ENCODE assay signal across 16 mouse cellular contexts in genomic region chr4:129951359-129951821, GRCm38 (mm10). TPM values are rescaled to one million over a fixed set of nuclear protein-coding genes. Genes with fewer than 3 reads are reported as not detected.
A peak's percentile ranks its signal among the peaks of the same experiment; 100 is the strongest.
DNase-seq lines count a peak whose midpoint lies in the region; ATAC-seq lines count a peak whose summit lies in the region.
"Had no signal": no experiment of that assay in that cellular context is flagged by ENCODE, and none has a peak within 500 bp of the region (broad histone marks: within the 10 kb centered on the region; RNA-seq: fewer than 3 reads in every experiment).

No protein-coding gene starts in this region.

- no peaks in the 10 kb centered on the region for H3K9me3 ChIP-seq in midbrain, embryonic 15.5 days
- H3K9me3 ChIP-seq: forebrain, embryonic 15.5 days; limb, embryonic 15.5 days had no signal

- H3K4me3 ChIP-seq in midbrain, embryonic 15.5 days: no peak overlapping the region
- H3K4me3 ChIP-seq: forebrain, embryonic 15.5 days; limb, embryonic 15.5 days had no signal

- H3K9ac ChIP-seq in midbrain, embryonic 15.5 days: no peak overlapping the region
- H3K9ac ChIP-seq: forebrain, embryonic 15.5 days; limb, embryonic 15.5 days had no signal

- peak; percentile 81 for ATAC-seq in granulocyte monocyte progenitor cell, adult 5-6 weeks (replicated peaks; ENCODE audit: poor library complexity, severe bottlenecking)
- no peak for ATAC-seq in midbrain, embryonic 15.5 days (replicated peaks)
- ATAC-seq: activated CD4-positive, CD25-positive, alpha-beta regulatory T cell, adult 4 months; forebrain, embryonic 15.5 days had no signal

- no peak overlapping the region for H3K4me2 ChIP-seq in midbrain, embryonic 15.5 days
- H3K4me2 ChIP-seq: forebrain, embryonic 15.5 days; limb, embryonic 15.5 days had no signal

- peak; percentile 72 for DNase-seq in adrenal gland, postnatal 14 days
- DNase-seq in adrenal gland, postnatal 4 days (ENCODE audit: low spot score in 2 of 2): no peak
- DNase-seq in 3134 (ENCODE audit: extremely low read depth, insufficient read length, low spot score) (peak; percentile 87), liver (no peak)
- DNase-seq in lung, postnatal 14 days: peak; percentile 45
- no peak for DNase-seq in cerebellum, adult 9-10 months
- DNase-seq: cerebellum, postnatal 14 days; right cerebral cortex, postnatal 14 days; thymus, postnatal 36 days had no signal

- H3K27me3 ChIP-seq in midbrain, embryonic 15.5 days (replicated peaks): no peaks in the 10 kb centered on the region
- H3K27me3 ChIP-seq: forebrain, embryonic 15.5 days had no signal

- no peaks in the 10 kb centered on the region for H3K4me1 ChIP-seq in midbrain, embryonic 15.5 days

- no peak overlapping the region for H3K27ac ChIP-seq in midbrain, embryonic 15.5 days
- H3K27ac ChIP-seq: forebrain, embryonic 15.5 days; limb, embryonic 15.5 days had no signal

- no peaks in the 10 kb centered on the region for H3K36me3 ChIP-seq in midbrain, embryonic 15.5 days (replicated peaks)
- H3K36me3 ChIP-seq: forebrain, embryonic 15.5 days; limb, embryonic 15.5 days had no signal

- WGBS in midbrain, embryonic 15.5 days: 71% methylated on average over 6 of the region's 6 CpGs

RNA-seq across cellular contexts. Expression of gene Spocd1, which starts 22.3 kb away (rescaled TPM):
- total RNA-seq in adrenal gland, postnatal 14 days (2021): 0.19 and 0.30 TPM in 2 replicates
- total RNA-seq in adrenal gland, postnatal 4 days (2021): under 1 TPM; 0.62 to 0.64 TPM
- total RNA-seq in granulocyte monocyte progenitor cell, adult 5-6 weeks (2014; fragmentation: Nextera tagmentation): 1.4 TPM in 1 of 2 replicates, not detected in the other
- total RNA-seq in granulocyte monocyte progenitor cell, adult 5-6 weeks (2017): not detected in 2 replicates
- polyA plus RNA-seq in midbrain, embryonic 15.5 days (2015; fragmentation: Nextera tagmentation; extraction: Ambion mirVana): not detected in 2 replicates
- total RNA-seq: midbrain, postnatal 0 days had no signal
- polyA plus RNA-seq: activated CD4-positive, CD25-positive, alpha-beta regulatory T cell, adult 4 months; forebrain, embryonic 15.5 days; large intestine, adult 2 months had no signal

RNA-seq across cellular contexts. Expression of gene Adgrb2, which starts 33.3 kb away (rescaled TPM):
- total RNA-seq in adrenal gland, postnatal 14 days (2021): 16.0 and 17.3 TPM in 2 replicates
- total RNA-seq in adrenal gland, postnatal 4 days (2021): 10 to 100 TPM; 41.2 to 43.1 TPM
- total RNA-seq in granulocyte monocyte progenitor cell, adult 5-6 weeks (2014; fragmentation: Nextera tagmentation): not detected in 2 replicates
- total RNA-seq in granulocyte monocyte progenitor cell, adult 5-6 weeks (2017): 0.13 TPM in 1 of 2 replicates, not detected in the other
- 19.4 and 23.6 TPM in 2 replicates for polyA plus RNA-seq in midbrain, embryonic 15.5 days (2015; fragmentation: Nextera tagmentation; extraction: Ambion mirVana)

Comparison
In these comparisons a context has a peak if more than half of its experiments do, and no peak if none do; other contexts are left out.
1. DNase-seq: peak in adrenal gland, postnatal 14 days (single experiment), 3134 (single experiment) and lung, postnatal 14 days (single experiment); none in adrenal gland, postnatal 4 days (0 of 2), cerebellum, adult 9-10 months (single experiment) and liver (single experiment).
2. RNA of gene Adgrb2, which starts 33.3 kb away (total RNA-seq): 41.2 to 43.1 TPM in adrenal gland, postnatal 4 days and 16.0 to 17.3 TPM in adrenal gland, postnatal 14 days; 0.13 TPM in granulocyte monocyte progenitor cell, adult 5-6 weeks; every median in the first group is over 10 times any median in the second.